Mouse (Mus musculus) layer of hippocampus, adult 8-10 months (tissue): Measurements from ENCODE around the gene Rasgrf2. TPM values are rescaled to one million over a fixed set of nuclear protein-coding genes. Genes with fewer than 3 reads are reported as not detected.
A peak's percentile ranks its signal among the peaks of the same experiment; 100 is the strongest.
"Not testable (repeated sequence)": the region's sequence is repeated elsewhere in the genome, so short reads cannot be mapped to it uniquely, and the experiment has no call there.

ENCODE experiments used
- DNase-seq, 2 experiments: peaks; one replicate each; pipeline ENCODE4 v3.0.0; 2022; ENCODE audit warnings: low spot score in 2 of 2
- total RNA-seq, 4 experiments: library from RNA; stranded (reverse); gene quantifications; 2 replicates each; pipeline ENCODE4 v1.2.4; 2022

Gene Rasgrf2
- 100 to 1,000 TPM; 114 to 117 (median 115) TPM for total RNA-seq

DNA sequence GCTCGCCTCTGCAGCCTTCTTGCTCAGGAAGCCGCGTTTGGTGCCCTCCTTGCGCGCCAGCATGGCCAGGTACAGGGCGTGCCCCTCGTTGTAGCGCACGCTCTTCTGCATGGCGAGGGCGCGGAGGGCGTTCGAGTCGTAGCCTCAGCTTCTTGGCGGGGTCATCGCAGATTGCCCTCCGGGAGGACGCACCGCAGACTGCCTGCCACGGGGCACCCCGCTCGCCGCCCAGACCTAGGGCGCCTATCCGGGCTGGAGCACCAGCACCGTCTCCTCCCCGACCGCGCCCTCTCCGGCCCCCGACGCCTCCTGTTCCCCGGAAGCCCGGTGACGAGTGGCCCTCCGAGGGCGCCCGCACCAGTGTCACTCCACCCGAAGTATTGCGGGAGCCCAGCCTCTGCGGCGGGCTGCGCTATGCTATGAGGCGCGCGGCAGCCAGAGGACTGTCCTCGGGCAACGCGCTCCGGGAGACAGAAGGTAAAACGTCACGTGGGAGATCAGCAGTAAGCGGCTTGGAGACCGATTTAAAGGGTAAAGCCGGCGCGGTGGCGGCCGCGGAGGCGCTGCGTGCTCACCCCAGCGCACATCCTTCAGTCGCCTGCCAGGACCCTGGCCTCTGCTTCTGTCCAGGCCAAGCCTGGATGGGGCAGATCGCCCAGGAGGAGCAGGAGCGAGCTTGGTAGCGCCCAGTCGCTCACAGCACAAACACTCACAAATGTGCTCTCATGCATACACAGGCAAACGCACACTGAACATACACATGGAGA is at the start of gene Rasgrf2:
Gene Rasgrf2, minus strand, starts transcription at position 273 of the 767 bp plus-strand sequence.
- DNase-seq: peak; percentile 32 to 59

DNA sequence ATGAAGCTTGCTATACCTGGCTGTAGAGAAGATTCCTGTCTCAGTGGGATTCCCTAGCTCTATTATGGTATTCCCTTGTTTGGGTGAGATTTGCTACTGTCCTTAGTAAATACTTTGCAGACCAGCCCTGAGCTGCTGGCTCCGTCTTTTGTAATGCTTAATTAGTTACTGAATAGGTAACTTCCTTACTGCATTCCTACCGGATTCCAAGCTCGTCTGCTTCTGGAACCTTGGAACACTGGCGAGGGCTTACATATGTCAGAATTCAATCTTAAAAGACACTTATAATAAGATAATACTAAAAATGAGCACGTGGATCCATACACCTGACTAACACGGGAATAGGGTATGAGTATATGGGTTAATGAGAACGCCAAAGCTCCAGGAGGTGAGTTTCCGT is 41.2 kb upstream of the Rasgrf2 start:
- not testable (repeated sequence) for DNase-seq

DNA sequence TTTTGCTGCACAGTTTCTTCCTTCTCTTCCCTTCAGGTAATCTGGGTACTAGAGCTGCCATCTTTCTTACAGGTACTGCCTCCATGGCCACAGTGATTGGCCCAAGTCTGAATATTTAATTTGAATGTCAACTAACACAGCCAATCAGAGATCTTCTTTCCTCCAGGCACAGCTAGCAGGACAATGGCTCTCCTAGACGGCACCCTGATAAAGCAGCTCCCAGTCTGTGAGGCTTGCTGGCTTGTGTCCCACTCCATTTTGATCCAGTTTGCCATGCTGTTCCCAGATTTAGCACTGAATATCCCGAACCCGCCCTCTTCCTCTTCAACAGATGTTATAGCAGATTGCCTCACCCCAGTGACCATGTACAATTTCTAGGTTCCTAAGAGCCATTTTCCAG is 19.1 kb upstream of the Rasgrf2 start:
- DNase-seq: no peak

DNA sequence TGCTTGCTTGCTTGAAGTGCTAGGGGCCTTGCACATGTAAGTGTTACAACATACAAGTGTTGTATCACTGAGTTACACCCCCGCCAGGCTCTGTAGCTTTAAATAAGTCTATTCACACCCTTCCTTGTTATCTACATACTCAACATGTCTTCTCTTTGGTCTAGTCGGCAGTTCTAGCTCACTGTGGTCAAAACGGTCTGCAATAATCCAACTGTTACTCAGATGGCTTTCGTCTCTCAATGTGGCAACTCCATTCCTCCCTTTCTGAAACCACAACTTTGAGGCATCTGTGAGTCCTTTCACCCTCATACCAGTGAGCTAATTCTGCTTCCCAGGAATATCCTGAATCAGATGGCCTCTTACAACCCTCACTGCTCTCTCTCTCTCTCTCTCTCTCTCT is 17.4 kb upstream of the Rasgrf2 start:
- no peak for DNase-seq

DNA sequence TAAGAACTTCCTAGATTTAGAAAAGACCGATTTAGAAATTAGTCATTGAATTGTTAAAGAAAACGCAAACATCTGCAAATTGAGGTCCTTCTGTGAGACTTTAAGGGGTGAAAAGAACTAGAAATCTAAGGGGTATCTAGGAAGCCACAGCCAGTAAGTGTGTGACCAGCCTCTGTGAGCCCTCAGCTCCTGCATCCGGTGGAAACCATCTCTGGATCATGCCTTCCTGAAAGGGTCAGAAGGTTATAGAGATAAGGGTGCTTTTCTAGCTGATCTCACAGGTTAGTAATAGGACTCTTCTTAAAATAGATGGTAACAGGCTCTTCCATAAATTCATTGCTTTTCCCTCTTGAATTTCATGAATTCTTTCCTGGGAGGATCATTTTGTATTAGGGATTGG is 3.3 kb upstream of the Rasgrf2 start:
- no peak for DNase-seq

DNA sequence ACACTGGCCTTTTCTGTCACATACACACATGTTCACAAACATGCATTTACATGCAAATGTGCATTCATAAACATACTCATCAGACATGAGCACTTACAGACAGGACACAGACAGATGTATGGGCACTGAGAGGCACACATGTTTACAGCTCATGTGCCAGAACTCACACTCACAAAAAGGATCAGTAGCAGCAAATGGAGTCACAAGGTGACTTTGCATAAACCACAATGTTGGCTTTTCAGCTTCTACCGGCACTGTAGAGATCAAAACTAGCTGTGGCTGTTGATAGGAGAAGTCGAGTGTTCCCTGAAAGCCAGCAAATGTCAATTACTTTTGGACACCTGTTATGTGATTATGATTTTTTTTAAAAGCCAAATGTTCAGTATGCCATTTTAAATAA is 1.1 kb upstream of the Rasgrf2 start:
- no peak for DNase-seq

DNA sequence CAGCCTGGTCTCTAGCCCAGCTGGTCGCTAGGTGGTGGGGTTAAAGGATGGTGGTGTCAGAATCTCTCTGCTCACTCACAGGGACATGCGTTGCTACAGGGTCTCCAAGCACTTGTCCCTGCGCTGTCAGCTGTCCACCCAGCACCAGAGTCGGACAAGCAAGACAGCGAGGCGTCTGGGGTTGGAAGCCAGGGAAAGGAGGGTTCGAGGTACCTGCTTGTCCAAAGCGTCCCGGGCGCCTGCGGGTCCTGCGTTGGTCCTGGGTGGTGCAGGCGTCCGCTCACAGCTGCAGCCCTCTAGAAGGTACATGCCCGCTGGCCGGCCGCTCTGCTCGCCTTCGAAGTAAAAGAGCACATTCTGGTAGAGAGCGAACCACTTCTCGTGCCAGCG is 467 bp downstream of the Rasgrf2 start:
- peak; percentile 10 to 14 for DNase-seq

DNA sequence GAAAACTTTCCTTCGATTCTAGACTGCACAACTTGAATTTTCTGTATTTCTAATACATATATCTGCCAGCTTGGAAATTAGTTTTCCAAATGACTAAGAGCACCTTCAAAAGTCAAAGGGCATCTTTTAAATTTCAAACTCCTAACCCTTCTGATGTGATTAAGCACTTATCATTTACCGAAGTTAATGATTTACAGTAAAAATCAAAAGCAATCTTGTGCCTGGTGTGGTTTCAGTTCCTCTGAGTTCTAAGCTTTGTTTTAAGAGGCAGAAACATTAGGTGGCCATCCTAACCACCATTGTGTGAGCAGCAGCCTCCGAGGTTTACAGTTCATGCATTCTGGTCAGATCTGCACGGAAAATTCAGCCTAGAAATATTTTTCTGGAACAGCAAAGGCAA is 1.6 kb downstream of the Rasgrf2 start:
- DNase-seq: no peak

DNA sequence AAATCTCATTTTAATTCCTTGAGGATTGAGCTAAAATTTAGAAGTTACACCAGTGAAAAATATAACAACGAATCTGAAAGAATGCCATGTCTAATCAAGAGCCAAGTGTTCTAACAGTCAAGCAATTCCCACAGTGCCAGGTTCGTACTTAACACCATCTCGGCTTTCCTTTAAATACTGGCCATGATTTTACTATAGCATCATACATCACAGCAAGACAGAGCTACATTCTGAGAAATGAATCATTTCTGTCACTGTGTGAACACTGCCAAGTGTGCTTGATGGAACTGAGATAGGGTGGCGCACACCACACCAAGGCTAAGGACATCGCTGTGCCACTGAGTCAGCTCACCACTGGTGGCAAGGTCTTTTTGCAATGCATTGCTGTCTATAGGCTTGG is 5.6 kb downstream of the Rasgrf2 start:
- no peak for DNase-seq

DNA sequence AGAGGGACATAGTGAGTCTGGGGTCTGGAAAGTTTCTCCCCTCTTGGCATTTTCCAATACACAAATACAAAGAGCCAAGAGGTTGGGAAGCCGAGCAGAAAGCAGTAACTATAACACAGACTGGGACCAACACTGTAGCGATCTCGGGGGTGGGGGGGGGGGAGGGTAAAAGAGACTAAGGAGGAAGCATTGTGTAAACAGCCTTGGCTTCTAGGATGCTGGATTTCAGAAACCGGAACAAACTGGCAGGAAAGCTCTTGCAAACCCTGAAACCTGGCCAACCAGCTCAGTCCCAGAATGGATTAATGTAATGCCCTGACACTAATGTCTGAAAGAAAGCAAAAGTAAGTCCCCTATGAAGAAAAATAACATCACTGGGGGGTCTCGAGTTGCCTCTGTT is 11.8 kb downstream of the Rasgrf2 start:
- DNase-seq: no peak

DNA sequence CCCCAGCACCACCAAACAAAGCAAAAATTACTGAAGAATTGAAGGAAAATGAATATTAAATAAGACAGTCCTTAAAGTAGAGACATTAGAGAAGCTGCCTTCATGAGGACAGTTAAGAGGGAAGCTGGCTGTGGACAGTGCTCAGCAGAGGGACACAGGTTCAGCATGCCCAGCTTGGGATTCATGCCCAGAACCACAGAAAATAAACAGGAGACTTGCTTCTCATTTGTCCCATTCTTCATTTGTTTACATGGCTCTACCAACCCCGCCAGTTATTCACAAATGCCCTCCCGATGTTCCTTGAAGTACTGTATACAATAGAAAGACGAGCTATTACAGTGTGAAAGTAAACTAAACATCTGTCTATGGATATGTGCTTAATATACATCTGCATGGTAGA is 17.4 kb downstream of the Rasgrf2 start:
- no peak for DNase-seq

DNA sequence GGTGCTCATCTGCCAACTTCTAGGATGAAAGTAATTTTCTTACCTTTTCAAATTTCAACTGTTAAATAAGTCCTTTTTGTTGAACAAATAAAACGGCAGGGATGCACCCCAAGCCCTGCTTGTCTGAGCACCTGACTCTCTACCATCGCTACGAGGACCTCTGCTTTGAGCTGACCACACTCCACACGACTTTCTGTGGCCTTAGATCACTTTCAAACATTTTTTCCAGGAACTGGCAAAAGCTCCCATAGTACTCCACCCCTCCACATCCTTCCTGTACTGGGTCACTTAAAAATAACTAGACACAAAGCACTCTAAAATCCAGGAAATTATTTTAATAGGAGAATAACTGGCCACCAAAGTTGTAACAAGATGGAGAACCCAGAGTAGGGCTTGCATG is 23.2 kb downstream of the Rasgrf2 start:
- DNase-seq: no peak

DNA sequence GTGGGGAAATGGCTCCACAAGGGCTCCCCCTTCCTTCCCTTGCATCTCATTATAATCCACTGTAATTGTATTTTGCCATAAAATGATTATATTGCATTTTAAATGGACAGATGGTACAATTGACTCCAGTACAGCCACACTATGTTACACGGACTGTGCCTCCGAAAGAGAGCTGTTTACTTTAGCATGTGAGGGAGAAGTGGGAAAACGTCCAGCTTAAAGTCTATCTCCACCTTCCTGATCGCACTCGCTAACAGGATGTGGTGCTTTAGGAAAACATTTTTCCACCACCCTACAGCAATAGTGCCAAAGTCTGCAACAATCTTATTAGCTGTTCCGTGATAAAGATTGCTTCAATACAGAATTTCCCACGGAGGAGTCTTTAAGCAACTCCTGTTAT is 27.2 kb downstream of the Rasgrf2 start:
- peak in 1 of 2 experiments; percentile 14 for DNase-seq

DNA sequence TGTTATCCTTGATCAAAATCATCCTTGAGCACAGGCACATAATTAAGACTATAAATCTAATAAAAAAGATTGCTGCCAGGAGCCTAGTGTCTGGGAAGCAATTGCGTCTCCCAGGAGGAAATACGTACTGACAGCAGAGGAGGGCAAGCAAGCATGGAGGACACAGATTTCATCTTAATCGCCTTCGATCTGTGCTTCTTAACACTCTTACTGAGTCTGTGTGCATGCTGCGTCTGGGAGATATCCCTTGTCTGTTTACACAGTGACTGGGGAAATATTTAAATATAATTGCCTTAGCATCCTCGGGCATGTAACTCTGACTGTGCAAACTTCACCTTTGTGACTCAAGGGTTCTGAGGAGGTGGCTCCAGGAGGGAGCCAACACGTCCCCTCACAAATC is 33.0 kb downstream of the Rasgrf2 start:
- DNase-seq: no peak

DNA sequence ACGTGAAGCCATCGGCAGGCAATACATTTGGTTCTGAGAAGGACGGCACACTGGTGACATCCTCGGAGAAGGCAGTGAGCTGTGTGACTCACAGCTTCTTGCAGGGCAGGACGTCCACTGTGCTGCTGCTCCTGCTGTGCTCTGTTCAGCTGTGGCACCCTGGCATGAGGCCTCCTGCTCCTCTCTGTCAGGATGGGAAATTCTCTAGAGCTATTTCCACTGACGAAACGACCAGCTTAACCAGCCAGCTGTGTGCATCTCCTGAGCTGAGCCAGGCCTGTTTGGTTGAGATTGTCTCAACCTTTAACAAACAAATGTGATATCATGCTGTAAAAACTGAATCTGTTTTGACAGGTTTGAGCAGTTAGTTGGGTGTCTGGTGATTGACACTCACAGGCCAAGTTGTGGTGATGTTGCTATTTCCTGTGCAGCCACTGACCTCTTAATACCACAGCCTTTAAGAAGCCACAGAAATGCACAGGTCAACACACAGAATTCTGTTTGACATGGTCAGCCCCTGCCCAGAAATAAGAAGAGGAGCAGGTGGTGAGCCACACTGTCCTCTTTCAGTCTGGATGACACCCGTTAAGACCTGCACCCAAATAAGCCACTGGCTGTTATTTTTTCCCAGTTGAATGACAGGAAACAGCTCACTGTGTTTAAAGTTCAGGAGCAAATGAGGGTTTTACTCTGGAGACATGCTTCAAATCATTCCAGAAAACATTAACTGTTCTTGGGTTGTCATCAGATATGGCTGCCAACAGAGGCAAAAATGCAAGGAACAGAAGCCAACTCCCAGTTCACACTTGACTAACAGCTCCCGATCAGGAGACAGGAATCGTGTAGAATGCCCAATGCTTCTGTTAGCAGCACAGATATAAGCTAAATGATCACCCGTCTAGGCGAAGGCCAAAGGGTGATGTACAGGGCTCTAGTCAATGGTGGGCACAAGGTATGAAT is 36.0 kb downstream of the Rasgrf2 start:
- peak in 1 of 2 experiments; percentile 11 for DNase-seq

DNA sequence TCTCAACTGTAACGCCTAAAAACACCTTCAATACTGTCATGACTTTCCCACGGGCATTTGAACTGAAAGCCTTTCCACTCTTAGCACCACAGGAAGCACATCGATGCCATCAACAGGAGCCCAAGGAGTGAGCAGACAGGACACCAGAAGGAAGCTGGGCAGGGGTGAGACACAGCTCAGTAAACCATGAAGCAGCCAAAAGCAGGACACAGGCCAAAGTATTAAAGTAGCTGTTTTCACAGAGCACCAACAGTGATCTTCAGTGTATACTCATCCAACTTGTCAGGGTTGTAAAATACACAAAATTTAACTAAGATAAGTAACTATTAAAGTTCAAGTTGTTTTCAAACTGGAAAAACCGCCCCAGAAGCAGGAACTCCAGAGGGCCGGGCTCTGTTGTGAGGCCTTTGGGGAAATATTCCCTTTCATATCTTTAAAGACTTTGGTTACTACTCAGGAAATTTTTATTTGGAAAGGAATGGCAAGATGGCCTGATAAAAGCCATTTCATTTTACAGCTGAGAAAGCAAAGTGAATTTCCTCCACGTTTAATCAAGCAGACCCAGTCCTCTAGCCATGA is 37.7 kb downstream of the Rasgrf2 start:
- DNase-seq: no peak

DNA sequence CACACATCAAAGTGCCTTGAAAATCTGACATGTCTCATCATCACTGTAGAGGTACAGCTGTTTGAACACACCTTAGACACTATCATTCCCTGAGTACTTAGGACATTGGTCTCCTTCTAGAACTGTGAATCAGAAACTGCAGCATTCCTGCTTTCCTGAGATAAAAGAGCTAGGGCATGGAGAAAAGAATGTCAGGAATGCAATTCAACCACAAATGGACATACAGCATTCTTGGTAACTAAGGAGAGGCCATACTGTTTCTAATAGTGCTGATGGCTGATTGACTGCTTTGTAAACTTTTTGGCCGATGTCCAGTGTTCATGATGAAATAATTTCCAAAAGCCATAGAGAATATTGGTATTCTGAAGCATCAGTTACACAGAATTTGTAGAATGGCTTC is 58.3 kb downstream of the Rasgrf2 start:
- DNase-seq: no peak

DNA sequence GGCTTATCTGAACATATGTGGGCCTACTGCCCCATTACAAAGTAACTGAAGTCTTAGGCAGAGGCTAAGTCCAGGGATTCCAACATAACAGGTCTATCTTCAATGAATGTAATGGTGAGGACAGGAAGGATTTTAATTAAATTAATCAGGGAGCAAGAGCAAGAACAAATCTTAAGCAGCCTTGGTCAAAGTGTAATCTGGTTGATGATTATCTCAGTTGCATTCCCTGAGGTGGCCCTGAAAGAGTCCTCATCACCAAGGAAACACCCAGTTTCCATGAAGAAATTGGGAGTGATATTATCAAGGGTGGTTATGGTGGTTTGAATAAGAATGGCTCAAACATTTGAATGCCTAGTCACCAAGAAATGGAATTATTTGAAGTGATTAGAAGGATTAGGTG is 62.8 kb downstream of the Rasgrf2 start:
- DNase-seq: no peak

DNA sequence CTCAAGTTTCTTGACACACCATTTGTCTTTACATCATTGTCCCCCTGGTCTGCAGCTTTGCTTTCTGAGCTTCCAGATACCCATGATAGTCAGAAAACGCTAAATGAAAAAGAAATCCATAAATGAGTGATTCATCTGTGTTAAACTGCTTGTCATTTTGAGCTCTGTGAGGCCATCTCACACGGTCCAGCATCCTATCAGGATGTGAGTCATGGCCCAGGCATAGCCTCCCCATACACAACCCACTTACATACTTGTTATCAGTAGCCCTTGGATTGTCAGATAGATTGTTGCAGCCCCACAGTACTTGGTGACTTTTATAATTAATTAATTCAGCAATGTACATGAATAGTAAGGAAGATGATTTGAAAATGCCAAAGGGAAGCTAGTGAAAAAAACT is 63.6 kb downstream of the Rasgrf2 start:
- DNase-seq: no peak

DNA sequence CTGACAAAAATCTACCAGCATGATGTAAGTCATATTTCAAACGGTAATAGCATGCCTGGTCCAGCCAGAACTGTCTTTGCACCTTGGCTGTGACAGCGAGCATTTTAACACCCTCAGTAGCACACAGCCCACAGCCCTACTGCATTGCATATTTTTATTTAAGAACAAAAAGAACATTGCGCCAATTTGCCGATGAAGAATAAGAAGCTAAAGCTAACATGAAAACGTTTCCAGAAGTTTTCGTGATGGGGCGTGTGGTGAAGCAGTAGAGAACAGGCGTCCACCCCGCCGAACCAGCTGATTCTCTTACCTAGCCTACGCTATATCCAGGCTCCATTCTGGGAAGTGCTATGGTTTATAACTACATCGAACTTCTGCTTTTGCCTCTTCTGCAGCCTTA is 77.7 kb downstream of the Rasgrf2 start:
- no peak for DNase-seq

DNA sequence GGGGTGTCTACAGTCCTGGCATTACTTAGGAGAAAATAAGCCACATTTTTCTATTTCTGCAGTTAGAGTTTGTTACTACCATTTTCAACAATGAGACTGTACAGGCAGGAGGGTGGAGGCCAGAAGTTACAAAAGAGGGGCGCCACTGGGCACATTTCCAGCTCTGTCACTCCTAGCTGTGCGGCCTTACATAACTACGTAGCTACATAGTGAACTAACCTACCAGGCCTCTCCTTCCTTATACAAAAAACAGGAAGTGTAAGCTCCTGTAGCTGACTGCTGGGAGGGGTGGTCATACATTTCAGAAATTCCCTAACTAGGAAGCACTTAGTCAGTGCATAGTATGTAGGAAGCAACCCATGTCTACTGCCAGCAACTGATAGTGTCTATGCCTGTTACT is 78.5 kb downstream of the Rasgrf2 start:
- DNase-seq: no peak

DNA sequence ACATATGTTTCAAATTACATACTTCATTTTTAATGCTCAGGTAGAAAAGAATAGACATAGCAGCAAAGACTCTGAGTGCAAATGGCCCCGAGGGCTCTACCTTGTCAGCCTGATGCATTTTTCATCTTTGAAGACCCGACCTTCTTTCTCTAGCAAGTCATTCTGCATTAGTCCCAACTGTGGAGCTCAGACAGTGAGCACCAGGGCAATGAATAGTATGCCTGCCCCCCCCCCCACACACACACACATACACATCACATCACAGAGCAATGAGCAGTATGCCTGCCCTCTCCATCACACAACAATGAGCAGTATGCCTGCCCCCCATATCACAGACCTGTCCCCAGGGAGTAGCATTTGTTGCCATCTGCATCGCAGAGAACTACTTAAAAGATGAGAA is 80.2 kb downstream of the Rasgrf2 start:
- DNase-seq: no peak
